Mouse (Mus musculus) liver, postnatal 0 days (tissue): Measurements from ENCODE around the gene N4bp2l1.

Experiments
- CTCF ChIP-seq: sonication (generic); IDR thresholded peaks from 2 replicates; pipeline ENCODE4 v1.5.1; 2016; ENCODE audit warnings: antibody characterized with exemption, low read depth
- EP300 ChIP-seq: IDR thresholded peaks from 2 replicates; pipeline ENCODE4 v1.6.1; 2016; ENCODE audit warnings: antibody characterized with exemption, low read depth, mild to moderate bottlenecking

DNA sequence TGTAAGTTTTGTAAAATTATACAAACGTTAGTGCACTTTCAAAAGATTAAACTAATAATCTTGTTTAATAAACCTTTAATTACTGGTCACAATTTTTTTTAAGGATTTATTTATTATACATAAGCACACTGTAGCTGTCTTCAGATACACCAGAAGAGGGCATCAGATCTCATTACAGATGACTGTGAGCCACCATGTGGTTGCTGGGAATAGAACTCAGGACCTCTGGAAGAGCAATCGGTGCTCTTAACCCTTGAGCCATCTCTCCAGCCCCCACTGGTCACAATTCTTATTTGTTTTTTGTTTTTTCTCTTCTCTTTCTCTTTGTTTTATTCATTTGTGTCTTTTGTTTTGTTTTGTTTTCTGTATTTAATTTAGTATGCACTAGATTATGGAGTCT is 71.7 kb downstream of the N4bp2l1 start:
- TF ChIP-seq CTCF, result peak; percentile 25; the same call in 1 of the 2 replicates
- no peak for TF ChIP-seq EP300
